Mouse (Mus musculus) heart, postnatal 0 days (tissue): ENCODE results near the gene Phactr1. TPM values are rescaled to one million over a fixed set of nuclear protein-coding genes. Genes with fewer than 3 reads are reported as not detected.

Experiments
- ATAC-seq: fragments of 200-750 bp; cut with Nextera tagmentation; 2 replicates; pipeline ENCODE4 v1.8.0; 2017; ENCODE audit warnings: low read depth, moderate number of reproducible peaks, moderate library complexity; ENCODE audit not compliant: insufficient read depth
- DNase-seq: peaks from one replicate; pipeline ENCODE4 v3.0.0-alpha.2; 2016; ENCODE audit warnings: low spot score
- H3K27ac ChIP-seq: fragments of 300-500 bp; sonication (generic); 2 replicates; pipeline ENCODE4 v1.5.1; 2014; ENCODE audit warnings: low read depth, mild to moderate bottlenecking
- H3K27me3 ChIP-seq: fragments of 300-500 bp; sonication (generic); 2 replicates; pipeline ENCODE4 v1.6.1; 2014; ENCODE audit warnings: low read length, mixed read lengths; ENCODE audit not compliant: control insufficient read depth, insufficient read depth
- H3K36me3 ChIP-seq: fragments of 300-500 bp; sonication (generic); replicated peaks from 2 replicates; pipeline ENCODE4 v1.6.1; 2014; ENCODE audit warnings: low read length, mixed read lengths; ENCODE audit not compliant: control insufficient read depth, insufficient read depth
- H3K4me1 ChIP-seq: fragments of 300-500 bp; sonication (generic); 2 replicates; pipeline ENCODE4 v1.6.1; 2014; ENCODE audit warnings: antibody characterized with exemption; ENCODE audit not compliant: control insufficient read depth, insufficient read depth
- H3K4me2 ChIP-seq: fragments of 300-500 bp; sonication (generic); 2 replicates; pipeline ENCODE4 v1.6.1; 2014; ENCODE audit warnings: low read depth, mild to moderate bottlenecking, low read length, moderate library complexity
- H3K4me3 ChIP-seq: fragments of 300-500 bp; sonication (generic); 2 replicates; pipeline ENCODE4 v1.5.1; 2014; ENCODE audit warnings: low read depth, low read length
- H3K9ac ChIP-seq: fragments of 300-500 bp; sonication (generic); replicated peaks from 2 replicates; pipeline ENCODE4 v1.6.1; 2014; ENCODE audit warnings: low read depth, low read length, mixed read lengths
- H3K9me3 ChIP-seq: fragments of 300-500 bp; sonication (generic); replicated peaks from 2 replicates; pipeline ENCODE4 v1.6.1; 2016; ENCODE audit warnings: low read length; ENCODE audit not compliant: control insufficient read depth
- CTCF ChIP-seq: IDR thresholded peaks from 2 replicates; pipeline ENCODE4 v1.5.1; 2016; ENCODE audit warnings: antibody characterized with exemption, control low read depth, low read depth
- EP300 ChIP-seq: IDR thresholded peaks from 2 replicates; pipeline ENCODE4 v1.6.1; 2016; ENCODE audit warnings: antibody characterized with exemption, low read depth
- WGBS: fragments of 180-500 bp; shearing (Covaris S2); extraction: QIAGEN DNeasy Blood & Tissue Kit; methylation state at CpG from one replicate; pipeline ENCODE4 v1.1.7; 2014; 5-methylcytosine and 5-hydroxymethylcytosine counted together
- polyA plus RNA-seq: library from polyadenylated mRNA; unstranded; fragments of >200 nt; fragmentation: Nextera tagmentation; extraction: Ambion mirVana; gene quantifications from 2 replicates; pipeline ENCODE4 v1.2.1, GENCODE M21; 2015
- total RNA-seq: library from RNA; depleted of rRNA; stranded (reverse); fragments of >200 nt; gene quantifications from 2 replicates; pipeline ENCODE4 v1.2.3, GENCODE M21; 2014; ENCODE audit warnings: low replicate concordance

The Phactr1 gene
- total and polyA plus RNA-seq, 2 experiments from 2014 or later: 1.6 to 4.8 TPM

DNA sequence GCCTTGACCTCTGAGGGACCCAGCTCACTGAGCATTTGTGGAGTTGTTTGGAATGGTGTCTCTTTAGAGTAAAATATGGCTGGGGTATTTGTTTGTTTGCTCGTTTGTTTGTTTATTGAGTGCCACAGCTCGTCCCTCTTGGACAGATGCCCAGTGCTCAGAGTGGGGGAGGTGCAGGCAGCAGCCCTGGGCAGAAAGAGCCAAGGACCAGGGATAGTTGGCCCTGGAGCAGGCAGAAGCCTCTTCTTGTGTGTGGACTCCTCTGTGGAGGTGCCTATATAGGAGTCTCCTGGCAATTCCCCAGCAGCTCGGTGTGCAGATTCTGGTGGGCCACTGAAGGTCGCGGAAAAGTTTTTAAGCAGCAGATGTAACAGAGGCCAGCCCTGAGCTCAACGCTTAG is 236.8 kb downstream of the Phactr1 start:
- Histone ChIP-seq H3K36me3 (no peaks in the 10 kb centered on the region), H3K4me1 (no peaks in the 10 kb centered on the region), H3K4me3 (peak overlapping the region; percentile 63), H3K27ac (no peak overlapping the region), H3K9me3 (no peaks in the 10 kb centered on the region), H3K27me3 (no peaks in the 10 kb centered on the region), H3K9ac (no peak overlapping the region), H3K4me2 (peak overlapping the region; percentile 93)
- DNase-seq (no peak), ATAC-seq (no peak)
- 33% methylated on average over 6 of the region's 6 CpGs for WGBS
- TF ChIP-seq EP300: no peak
- no peak for TF ChIP-seq CTCF

DNA sequence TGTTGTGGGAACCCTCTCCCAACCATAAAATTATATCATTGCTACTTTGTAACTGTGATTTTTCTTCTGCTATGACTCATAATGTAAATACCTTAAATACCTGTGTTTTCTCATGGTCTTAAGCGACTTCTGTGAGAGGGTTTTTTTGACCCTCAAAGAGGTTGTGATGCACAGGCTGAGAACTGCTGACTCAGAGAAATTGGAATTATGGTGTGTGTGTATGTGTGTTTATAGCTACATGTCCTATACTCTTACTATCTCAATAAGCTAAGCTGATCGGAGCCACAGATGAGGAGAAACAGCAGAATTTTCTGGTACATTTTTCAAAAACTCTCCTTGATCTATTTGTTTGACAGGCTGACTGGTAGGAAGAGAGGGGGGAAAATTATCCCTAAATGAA is 239.6 kb downstream of the Phactr1 start:
- no peaks in the 10 kb centered on the region for H3K9me3 ChIP-seq
- H3K36me3 ChIP-seq: no peaks in the 10 kb centered on the region
- no peak overlapping the region for H3K4me3 ChIP-seq
- TF ChIP-seq CTCF (no peak), EP300 (no peak)
- H3K9ac ChIP-seq: no peak overlapping the region
- H3K4me1 ChIP-seq: no peaks in the 10 kb centered on the region
- H3K27ac ChIP-seq: no peak overlapping the region
- H3K4me2 ChIP-seq: no peak overlapping the region
- ATAC-seq: no peak
- WGBS: 82% methylated on average over 2 of the region's 2 CpGs
- no peak for DNase-seq
- H3K27me3 ChIP-seq: no peaks in the 10 kb centered on the region

- no peak for TF ChIP-seq EP300
- TF ChIP-seq CTCF: no peak
Observed at GRCm38 (mm10) chr13:42921769-42922450, 241.5 kb downstream of the Phactr1 start.

DNA sequence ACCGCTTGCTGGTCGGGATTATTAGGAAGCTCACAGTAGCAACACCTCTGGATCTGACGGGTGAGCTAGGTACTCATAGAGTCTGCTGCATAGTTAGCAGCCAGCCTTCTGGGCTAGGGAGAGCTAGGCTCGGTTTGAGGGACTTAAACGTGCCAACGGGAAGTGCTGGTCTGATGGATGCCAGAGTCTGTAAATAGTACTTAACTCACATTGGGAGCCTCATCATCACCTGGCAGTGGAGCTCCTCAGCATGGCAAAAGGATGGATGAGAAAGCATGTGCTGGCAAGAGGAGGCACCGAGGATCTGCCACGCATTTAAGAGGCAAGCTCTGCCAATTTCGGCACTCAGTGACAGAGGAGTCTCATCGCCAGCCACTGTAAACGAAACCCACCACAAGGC is 247.4 kb downstream of the Phactr1 start:
- H3K36me3 ChIP-seq: no peaks in the 10 kb centered on the region
- H3K4me2 ChIP-seq: no peak overlapping the region
- H3K9me3 ChIP-seq: 0 out of 2 replicates have a peak, but pooled peaks cover 4% of the 10 kb centered on the region
- DNase-seq (no peak), ATAC-seq (no peak)
- no peak overlapping the region for H3K9ac ChIP-seq
- TF ChIP-seq EP300: no peak
- TF ChIP-seq CTCF: no peak
- H3K4me1 ChIP-seq: no peaks in the 10 kb centered on the region
- H3K27ac ChIP-seq: no peak overlapping the region
- H3K4me3 ChIP-seq: no peak overlapping the region
- 88% methylated on average over 11 of the region's 11 CpGs for WGBS
- H3K27me3 ChIP-seq: no peaks in the 10 kb centered on the region

More at GRCm38 (mm10) chr13:42921769-42922450, 241.5 kb downstream of the Phactr1 start:
- DNase-seq: no peak
- Histone ChIP-seq H3K9me3 (no peaks in the 10 kb centered on the region), H3K27me3 (no peaks in the 10 kb centered on the region), H3K4me3 (no peak overlapping the region), H3K4me1 (no peaks in the 10 kb centered on the region), H3K9ac (no peak overlapping the region), H3K27ac (no peak overlapping the region), H3K36me3 (no peaks in the 10 kb centered on the region), H3K4me2 (no peak overlapping the region)
- 88% methylated on average over 10 of the region's 10 CpGs for WGBS
- ATAC-seq: no peak

DNA sequence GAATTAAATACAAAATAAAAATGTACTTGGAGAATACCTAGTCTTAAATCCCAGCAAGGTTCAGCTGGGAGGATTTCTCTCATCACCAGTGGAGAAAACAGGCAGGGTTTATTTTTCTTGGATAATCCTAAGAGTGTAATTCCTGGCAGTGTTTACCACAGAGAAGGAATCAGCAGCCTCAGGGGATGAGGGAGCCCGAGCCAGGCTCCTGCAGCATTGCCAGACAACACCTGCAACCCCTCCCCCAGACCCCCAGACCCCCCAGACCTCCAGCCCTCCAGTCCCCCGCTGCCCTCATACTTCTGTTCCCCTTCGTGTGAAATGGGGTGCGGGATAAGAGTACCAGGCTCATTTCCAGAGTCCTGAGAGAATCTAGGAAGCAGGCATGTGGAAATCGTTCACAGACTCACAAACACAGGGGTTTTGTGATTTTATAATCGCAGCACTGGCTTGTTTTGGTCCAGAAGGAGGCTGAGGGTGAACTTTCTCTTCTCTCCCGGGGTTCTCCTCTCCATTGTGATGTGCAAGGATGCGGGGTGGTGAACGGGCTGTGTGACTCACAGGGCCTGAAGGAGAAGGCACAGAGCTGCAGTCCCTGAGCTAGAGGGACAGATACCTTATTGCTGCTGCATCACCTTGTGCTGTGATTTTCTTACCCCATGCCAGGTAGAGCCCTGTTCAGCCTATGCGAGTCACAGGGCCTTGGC is 249.3 kb downstream of the Phactr1 start:
- Histone ChIP-seq H3K27ac (no peak overlapping the region), H3K27me3 (no peaks in the 10 kb centered on the region), H3K4me2 (no peak overlapping the region), H3K9ac (no peak overlapping the region), H3K4me3 (no peak overlapping the region), H3K36me3 (no peaks in the 10 kb centered on the region), H3K9me3 (0 out of 2 replicates have a peak, but pooled peaks cover 4% of the 10 kb centered on the region), H3K4me1 (no peaks in the 10 kb centered on the region)
- 53% methylated on average over 10 of the region's 10 CpGs for WGBS
- no peak for ATAC-seq
- TF ChIP-seq CTCF: no peak
- TF ChIP-seq EP300: no peak
- DNase-seq: no peak
